Mouse (Mus musculus) thymus, postnatal 14 days (tissue): Measurements from ENCODE around the gene Ap3s2.

Experiments
- DNase-seq: peaks from one replicate; pipeline ENCODE4 v3.0.0; 2021

The Ap3s2 gene

DNA sequence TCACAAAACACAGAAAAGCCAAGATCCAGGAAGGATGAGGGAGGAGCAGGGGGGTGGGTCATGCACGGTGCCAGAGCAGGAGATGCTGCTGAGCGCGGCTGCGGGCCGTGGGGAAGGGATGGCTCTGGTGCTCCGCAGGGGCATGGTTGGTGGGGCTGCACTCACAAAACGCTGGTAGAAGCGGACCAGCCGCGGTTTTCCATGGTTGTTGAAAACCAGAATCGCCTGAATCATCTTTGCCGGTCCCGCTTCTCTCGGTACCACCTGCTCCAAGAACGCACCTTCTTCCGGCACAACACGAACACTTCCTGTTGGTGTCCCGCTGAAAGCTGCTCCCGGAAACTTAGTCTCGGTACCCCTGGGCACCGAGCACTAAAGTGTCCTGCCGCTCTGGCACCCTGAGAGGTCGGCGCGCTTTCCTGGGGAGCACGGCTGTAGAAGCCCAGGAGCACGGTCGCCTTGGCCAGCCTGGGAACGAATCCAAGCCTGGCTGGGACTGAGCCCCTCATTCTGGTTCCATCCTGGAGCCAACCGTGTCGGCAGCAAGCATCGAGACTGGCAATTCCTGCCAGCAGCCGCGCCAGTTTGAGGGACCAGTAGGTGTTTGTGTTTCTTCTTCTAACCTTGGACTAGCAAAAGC is at the start of gene Ap3s2:
TSS of gene Ap3s2 (minus strand) at position 306 of the 640 bp plus-strand sequence.
- peak; percentile 86 for DNase-seq

DNA sequence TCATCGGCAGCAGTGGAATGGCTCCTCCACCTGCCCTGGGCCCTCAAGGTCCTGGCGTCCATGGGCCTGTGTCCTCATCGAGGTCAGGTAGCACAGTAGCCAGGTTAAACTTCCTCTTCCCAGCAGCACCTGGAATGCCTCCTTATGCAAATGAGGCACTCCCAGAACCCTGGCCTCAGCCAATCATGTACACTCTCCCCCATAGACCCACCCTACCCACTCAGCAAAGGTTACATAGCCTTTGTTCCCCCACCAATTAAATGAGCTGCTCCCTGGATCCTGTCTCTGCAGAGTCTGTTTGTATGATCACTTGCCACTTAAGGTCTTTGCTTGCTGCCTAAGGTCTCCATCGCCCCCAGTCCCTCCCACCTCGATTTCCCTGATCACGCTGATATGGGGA is 47.9 kb upstream of the Ap3s2 start:
- DNase-seq: no peak

DNA sequence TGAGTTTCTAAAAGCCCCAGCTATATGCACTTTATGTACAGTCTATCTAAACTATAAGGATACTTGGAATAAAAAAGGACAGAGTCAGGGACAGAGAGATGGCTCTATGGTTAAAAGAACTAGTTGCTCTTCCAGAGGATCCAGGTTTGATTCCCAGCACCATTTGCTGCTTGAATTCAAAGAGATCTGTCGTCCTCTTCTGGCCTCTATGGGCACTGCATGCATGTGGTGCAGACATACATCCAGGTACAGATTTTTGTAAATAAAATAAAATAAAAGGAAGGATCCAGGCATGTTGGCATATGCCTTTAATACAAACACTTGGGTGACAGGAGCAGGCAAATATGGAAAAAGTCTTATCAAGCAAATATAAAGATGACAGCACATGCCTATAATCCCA is 41.2 kb upstream of the Ap3s2 start:
- DNase-seq: no peak

DNA sequence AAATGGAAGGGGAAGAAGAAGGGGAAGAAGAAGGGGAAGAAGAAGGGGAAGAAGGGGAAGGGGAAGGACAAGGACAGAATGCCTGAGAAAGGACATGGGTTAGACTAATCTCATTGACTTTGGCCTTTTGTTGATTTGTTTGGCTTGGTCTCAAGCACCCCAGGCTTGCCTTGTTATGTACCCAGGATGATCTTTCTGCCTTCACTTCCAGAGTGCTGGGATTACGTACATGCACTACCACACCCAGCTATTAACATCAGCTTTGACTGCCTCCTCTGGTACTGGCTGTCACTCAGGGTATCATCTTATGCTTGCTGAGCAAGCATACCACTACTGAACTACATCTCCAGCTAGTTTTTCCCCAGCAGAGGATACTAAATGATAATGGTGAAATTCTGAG is 35.7 kb upstream of the Ap3s2 start:
- no peak for DNase-seq

DNA sequence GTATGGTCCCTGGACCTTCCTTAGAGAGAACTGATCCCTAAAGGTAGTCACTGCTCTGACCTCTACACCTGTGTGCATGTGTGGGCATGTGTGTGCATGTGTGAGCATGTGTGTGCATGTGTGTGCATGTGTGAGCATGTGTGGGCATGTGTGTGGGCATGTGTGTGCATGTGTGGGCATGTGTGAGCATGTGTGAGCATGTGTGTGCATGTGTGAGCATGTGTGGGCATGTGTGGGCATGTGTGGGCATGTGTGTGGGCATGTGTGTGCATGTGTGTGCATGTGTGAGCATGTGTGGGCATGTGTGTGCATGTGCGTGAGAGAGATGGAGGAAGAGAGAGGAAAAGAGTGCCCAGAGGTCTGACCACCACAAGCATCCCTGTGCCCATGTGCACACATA is 34.4 kb upstream of the Ap3s2 start:
- DNase-seq: no peak

DNA sequence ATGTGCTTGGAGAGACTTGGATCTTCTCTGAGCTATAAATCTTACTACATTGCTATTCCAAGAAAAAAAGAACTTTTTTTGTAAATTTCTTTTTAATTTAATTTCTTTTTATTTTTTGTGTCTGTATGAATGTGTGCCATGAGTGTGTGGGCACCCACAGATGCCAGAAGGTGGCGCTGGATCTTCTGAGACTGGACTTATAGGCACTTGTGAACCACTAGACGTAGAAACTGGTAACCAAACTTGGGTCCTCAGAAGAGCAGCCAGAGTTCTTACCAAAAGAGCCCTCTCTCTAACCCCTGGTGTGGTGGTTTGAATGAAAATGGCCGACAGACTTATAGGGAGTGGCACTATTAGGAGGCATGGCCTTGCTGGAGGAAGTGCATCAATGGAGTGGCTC is 30.6 kb upstream of the Ap3s2 start:
- DNase-seq: no peak

DNA sequence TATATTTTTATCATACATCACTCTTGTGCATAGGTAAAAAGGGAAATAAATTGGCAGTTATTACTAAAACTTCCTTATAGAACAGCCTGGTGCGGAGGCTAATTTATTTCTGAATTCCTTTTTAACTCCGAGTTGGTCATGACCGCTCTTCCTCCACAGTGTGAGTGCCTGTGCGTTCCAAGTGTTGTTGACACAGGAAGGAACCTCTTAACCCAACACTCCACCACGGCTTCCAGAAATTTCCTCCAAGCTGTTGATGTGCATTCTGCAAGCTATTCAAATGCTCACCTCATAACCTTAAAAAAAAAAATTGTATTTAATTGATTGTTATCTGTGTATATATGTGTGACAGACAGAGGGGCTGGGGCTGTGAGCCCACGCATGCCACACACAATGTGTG is 29.8 kb upstream of the Ap3s2 start:
- no peak for DNase-seq

DNA sequence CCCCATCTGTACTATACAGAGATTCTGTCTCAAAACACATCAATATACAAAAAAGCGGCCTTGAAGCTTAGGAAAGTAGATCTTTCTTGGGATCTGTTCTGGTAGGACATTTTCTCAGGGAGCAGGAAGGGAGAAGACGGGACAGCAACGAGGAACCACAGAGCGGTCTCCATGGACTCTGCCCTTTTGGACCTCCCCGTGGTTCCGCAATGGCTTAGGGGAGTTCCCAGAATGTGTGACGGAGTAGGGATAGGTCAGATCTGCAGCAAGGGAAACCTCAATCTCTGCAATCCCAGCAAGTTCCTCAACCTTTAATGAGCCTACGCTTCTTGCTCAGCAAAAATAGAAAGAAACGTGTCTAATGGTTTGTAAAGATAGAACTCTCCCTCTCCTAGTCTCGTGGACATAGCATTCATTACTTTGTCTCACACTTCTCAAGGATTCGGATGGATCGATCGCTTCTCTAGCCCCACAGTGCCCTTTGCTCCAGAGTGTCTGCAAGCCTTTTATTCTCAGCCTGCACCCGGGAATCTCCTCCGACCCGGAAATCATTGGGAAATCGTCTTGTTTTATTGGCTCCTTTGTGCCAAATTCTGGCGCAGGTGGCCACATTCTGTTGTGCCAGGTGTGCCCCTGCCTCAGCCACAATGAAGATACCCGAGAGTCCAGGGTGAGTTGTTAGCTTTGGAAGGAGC is 15.2 kb upstream of the Ap3s2 start:
- no peak for DNase-seq

DNA sequence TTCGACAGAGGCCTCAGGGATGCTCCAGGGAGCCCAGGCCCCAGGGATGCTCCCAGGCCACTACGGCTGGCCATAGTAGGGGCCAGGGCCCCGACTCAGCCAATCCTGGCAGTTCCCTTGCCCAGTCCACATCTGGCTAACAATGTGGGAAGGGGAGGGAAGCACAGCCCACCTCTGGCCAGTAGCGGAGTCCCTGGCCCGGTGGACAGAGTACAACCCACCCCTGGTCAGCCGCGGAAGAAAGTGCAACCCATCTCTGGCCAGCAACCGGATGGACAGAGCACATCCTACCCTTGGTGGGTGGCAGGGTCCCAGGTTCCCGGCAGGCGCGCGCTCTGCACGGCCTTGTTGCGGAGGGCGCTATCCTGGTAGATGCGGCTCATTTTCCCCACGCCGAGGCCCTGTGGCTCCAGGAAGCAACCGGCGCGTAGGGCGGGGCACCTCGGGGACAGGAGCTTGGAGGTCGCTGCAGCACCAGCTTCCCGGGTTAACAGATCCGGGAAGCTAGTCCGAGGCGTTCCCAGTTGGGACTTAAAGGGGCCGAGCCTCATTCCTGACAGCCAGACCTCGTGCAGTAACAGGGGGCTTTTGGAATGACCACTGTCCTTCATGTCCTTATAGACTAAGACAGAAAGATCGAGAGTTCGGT is 14.5 kb upstream of the Ap3s2 start, which contains the start of gene Arpin:
TSS of gene Arpin (minus strand) at position 498 of the 649 bp plus-strand sequence.
- DNase-seq: no peak

DNA sequence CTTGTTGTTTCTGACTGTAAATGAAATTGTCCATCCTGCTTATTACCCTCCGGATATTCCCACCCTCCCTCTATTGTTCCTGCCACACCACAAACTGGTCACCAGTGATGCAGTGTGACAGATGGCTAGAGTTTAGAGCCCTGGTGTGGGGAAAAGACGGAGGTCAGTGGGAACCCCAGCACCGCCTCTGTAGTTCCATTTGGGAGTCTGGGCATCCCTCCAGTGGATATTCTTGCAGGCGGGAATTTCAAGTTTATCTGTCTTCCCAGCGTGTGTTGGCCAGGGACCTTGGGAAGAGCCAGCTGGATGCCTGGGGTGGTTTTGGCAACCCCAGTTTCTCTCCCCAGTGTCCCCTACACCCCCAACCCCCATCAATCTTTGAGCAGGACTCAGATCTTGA is 14.0 kb upstream of the Ap3s2 start:
- DNase-seq: no peak

DNA sequence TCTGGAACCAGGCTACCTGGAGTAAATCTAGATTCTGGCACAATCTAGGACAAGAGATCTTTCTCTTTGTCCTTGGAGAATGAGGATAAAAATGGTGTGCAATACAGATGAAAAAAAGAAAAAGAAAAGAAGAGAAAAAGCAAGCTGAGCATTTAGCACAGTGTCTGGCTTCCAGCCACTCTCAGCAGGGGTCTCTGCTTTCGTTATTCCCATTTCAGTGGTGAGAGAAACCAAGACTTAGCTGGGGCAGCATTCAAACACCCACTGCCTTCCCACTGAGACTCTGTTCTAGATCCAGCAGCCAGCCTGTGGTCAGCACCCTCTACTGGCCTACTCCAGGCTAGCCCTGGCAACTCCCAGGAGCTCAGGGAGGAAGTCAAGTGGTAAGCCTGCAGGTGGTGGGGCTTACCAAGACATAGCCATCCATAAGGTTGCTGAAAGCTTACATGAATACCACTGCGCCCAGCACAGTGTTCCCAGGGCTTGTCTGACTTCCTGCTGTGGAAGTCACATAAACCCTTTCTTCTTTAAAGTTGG is 8.1 kb upstream of the Ap3s2 start:
- DNase-seq: no peak

DNA sequence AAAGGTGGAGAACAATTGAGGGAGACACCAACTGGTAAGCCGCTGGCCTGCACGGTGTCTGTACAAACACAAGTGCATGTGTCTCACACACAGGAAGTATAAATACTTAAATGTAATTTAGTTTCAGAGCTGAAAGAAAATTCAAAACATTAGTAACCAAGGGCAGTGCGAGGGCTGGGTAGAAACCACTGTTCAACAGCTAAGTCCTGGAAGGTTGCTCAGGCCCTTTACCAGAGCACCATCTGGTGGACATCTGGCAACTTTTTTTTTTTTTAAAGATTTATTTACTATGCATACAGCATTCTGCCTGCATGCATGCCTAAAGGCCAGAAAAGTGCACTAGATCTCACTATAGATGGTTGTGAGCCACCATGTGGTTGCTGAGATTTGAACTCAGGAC is 5.9 kb downstream of the Ap3s2 start:
- peak; percentile 12 for DNase-seq

DNA sequence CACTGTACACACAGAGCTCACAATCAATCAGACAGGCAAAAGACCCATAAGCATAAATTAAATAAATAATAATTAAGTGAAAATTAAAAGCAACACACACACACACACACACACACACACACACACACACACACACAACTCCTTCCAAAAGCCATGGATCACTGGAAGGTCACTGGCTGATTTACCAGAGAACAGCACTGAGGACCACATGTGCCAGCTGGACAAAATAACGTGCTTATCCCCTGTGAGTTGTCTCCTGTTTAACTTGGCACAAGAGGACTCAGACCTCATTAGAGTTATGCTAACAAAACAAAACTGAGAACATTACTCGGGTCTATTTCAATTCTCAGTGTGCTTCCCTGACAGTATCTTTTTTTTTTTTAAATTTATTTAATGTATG is 13.1 kb downstream of the Ap3s2 start:
- DNase-seq: no peak

DNA sequence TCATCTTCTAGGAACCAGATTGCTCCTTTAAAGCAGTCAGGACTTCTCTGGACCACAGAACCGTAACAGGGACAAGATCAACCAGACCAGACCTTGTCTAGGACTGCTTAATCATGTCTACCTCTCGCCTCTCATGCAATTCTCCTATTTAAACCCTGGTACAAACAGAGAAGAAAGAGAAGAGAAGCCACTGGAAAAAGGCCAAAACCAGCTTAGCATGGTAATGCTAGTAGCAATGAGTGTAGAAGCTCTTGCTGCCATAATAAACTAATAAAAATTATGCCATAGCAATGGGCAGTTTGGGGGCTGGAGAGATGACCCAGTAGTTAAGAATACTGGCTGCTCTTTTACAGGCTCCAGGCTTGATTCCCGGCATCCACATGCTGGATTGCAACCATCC is 13.5 kb downstream of the Ap3s2 start:
- no peak for DNase-seq

DNA sequence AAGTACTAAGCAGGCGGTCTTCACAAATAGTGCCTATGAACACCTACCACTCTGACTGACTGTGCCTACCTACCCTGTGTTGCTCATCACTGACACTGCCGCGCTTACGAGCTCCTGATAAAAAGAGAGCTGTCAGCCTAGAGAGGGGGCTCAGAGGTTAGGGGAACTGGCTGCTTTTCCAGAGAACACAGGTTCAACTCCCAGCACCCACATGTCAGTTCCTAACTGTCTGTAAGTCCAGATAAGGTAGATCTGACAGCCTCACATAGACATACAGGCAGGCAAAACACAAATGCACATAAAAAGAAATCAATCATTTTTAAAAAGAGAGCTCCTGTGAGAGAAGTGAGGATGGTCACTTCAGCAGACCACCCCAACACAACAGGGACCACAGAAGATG is 15.3 kb downstream of the Ap3s2 start:
- no peak for DNase-seq

DNA sequence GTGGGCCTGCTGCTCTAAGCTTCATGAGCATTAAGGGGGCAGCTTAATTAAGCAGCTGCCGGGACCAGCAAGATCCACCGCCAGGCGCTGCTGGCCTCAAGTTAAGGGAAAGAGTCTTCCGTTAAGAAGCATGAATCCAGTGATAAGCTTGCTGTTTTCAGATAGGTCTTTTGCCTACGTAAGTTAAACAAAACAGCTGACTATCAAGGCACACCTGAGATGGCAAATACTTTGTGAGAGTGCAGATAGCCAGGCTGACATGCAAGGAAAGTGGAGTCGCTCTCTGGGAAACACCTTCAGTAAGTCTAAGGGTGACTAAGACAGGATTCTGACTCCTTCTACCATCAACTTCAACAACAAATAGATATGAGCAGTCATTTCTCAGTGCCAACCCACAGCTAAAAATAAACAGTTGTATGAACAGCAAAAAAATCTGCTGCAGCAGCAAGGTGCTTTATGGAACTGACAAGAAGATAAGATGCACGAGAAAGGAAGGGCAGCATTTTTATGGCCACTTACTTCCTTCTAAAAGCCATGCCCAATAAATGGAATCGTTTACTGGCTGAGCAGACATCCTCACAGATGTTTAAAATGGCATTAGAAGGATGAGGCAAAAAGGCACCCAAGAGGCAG is 17.2 kb downstream of the Ap3s2 start:
- no peak for DNase-seq

DNA sequence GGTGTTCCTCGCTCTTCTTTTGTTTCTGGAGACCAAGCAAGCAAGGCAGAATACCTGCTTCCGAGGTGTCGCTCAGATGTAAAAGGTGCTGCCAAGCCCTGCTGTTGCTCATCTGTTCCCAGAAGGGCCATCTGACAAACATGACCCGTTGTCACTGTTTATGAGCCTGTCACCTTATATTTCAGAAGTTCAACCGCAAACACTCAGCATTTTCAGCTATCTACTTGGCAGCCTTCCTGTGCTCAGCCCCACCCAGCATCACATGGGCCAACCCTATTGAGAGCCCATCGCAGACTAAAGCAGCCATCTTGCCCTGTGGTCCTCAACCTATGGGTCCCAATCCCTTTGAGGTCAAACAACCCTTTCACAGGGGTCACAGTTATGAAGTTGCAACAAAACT is 19.7 kb downstream of the Ap3s2 start:
- no peak for DNase-seq

DNA sequence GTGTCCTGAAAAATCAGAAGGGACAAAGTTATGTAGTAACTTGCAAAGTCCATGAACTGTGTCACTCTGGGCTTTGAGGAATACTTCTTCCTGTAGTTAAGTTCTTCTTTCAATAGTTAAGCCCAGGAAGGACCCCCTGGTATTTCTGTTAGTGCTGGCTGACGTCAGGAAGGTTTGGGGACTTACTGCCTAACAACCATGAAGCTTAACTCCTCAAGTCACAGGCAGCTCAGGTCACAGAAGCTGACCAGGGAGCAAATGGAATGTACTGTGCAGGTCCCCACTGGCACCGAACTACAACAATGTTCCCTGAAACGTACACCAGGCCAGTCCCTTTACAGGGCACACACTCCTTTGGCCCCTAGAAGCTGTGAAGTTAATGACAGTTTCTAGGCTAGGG is 25.2 kb downstream of the Ap3s2 start:
- no peak for DNase-seq

DNA sequence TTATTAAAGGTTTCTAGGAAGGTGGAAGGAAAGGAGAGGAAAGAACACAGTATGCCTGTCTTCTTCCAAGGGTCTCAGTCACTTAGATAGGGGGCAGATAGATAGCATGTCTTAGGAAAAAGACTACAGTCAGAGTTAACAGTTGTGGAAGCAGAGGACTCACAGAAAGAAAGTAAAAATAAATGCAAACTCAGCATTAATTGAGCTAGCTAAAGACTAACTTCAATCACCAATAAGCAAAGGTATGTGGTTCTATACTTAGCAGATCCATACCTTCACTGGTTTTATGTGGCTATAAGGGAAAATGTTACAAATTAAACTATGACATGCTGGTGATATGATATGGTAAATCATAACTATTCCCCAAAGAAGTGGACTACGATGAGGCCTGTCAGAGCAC is 25.7 kb downstream of the Ap3s2 start:
- DNase-seq: no peak

DNA sequence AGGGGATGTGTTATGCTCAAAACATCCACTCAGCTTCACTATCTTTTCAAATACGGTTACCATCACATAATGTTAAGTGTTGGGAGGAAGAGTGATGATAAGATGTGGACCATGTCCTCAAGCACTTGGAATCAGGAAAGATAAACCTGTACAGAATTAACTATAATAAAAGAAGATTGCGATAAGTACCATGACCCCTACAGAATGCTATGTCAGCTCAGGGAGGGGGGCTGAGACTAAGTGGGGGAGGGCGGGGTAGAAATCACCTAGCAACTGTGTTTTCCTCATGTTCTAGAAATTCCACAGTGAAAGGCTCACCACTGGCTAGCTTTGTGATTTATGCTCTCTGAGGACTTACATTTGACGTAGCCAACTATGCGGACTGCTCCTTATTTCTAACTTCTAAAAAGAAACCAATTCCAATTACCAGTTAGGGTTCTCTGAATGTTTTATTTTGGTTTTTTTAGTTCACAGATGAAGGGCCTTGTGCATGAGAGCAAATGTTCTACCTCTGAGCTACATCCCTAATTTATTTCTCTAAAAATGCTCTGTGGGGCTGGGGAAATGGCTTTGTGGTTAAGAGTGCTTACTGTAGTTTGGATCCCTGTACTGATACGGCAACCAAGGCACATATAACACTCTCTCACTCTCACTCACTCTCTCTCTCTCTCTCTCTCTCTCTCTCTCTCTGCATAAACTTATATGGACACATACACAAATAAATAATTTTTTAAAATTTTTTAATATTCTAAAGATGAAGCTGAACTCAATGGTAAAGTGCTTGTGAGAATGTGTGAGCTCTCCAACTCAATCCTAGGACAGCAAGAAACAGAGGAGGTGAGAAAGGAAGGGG is 27.6 kb downstream of the Ap3s2 start:
- no peak for DNase-seq

DNA sequence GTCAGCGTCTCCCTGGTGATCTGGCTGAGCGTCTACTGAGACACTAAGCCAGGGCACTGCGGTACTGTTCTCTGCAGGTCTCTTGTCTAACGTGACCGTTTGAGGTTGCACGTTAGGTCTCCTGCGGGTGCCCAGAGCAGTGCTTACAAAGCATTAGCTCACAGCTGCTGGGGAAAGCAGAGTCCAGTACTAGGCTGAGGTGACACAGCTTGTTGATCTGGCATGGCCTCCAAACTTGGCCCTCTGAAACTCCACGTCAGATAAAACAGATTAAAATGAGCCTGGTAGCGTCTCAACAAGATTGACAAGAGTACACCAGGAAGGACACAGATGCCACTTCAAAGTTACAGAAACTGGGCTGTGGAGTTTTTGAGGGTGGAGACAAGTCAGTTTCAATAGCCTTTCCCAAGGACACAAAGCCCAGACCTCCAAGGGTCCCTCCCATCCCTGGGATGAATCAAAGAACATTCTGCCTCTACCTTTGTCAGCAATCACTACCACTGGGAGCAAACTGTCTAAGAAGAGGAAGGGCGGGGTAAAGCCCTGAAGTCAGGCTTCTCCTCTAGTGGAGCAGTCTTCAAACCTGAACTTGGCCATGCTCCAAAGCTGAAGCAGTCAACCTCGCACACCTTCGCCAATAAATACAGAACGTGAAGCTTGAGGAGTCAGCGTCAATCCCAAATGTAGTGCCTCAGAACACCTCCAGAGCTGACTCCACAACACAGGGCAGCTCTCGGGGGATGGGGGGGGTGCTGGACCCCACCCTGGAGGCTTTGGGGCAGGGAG is 29.8 kb downstream of the Ap3s2 start:
- DNase-seq: no peak

DNA sequence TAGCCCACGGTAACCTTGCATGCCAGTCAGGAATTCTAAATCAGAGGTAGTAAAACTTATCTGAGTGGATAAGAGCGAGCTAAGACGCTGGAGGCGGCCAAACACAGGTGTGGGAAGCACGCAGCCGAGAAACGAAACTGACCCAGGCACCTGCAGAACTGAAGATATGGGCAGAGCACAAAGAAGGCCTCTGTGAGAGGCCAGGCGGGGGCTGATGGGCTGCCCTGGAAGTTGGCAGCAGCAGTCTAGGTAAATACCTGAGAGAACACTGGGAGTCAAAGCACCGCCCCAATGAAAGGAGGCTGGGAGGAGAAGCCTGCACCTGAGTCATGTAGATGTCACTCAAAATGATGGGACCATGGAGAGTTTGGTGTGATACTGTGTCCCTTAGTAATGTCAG is 31.8 kb downstream of the Ap3s2 start:
- DNase-seq: no peak
